Mouse (Mus musculus): ENCODE measurements around the gene Paxx. TPM values are rescaled to one million over a fixed set of nuclear protein-coding genes. Genes with fewer than 3 reads are reported as not detected.

Paxx gene
- 22.4 and 26.2 TPM in 2 replicates for polyA plus RNA-seq (2012; ENCODE audit: insufficient read depth, insufficient read length, missing spikeins)

DNA sequence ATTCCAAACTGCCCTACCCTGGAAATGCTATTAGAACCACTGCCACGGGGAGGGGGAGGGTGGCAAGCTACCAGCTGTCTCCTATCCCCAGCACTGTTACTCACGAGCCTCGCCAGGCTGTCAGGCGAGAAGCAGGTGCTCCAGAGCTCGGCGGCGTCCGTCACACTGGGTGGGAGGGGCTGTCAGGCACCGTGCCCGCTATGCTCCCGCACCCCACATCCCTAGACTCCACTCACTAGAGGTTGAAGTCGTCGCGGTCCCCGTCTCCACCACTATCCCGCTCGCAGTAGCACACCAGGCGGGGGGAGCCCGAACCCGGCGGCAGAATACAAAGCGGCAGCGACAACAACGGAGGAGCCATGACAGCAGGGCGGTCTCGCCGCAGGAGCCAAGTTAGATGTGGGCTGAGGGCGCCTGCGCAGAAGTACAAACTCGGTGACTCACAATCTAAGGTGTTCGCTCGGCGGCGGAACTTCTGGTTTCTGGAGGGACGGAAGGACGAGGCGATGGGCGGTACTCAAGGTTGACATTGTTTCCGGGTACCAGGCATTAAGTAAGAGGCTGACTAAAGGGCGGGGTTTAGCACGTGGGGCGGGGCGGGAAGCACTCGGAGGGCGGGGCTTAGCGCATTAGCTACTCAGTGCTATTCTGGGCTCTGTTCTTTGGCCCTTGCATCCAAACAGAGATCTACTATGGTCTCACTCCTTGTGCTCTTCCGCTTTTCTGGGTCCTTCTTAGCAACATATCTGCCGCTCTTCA is at the start of gene Paxx:
TSS of gene Paxx (minus strand) at position 544 of the 759 bp plus-strand sequence.
- TF ChIP-seq CTCF (IDR thresholded peaks at IDR 0.05; ENCODE audit: low read depth, low read length) (no peak), POLR2A (IDR thresholded peaks at IDR 0.05; ENCODE audit: borderline replicate concordance, low read depth, low read length) (no peak)
- peak within 1 kb of the TSS; percentile 77 for H3K27ac ChIP-seq (ENCODE audit: insufficient read depth, low read depth, low read length)
- peak within 1 kb of the TSS; percentile 87 for H3K4me3 ChIP-seq (ENCODE audit: insufficient read depth, low read length)
- H3K4me1 ChIP-seq (ENCODE audit: control insufficient read depth, insufficient read depth, low read length) = peaks cover 16% of the 10 kb centered on the region

DNA sequence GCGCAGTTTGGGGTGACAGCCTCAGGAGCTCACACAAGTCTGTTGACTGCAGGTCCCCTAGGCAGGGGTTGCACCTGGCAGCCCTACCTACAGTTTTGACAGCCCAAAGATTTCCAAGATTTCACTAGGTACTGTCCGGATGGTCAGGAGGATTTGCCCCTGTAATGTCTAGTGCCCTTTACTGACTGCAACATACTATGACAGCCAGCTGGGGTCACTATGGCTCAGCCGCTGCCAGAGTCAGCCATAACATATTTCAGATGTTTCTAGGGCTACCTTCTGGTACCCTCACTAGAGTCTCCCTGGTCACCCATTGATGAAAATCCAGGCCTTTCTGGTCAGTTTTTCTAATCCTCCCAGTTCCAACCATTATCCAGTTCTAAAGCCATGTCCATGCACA is 49.0 kb upstream of the Paxx start:
- TF ChIP-seq CTCF (IDR thresholded peaks at IDR 0.05; ENCODE audit: low read depth, low read length) (no peak), POLR2A (IDR thresholded peaks at IDR 0.05; ENCODE audit: borderline replicate concordance, low read depth, low read length) (no peak)
- Histone ChIP-seq H3K4me3 (ENCODE audit: insufficient read depth, low read length) (no peak overlapping the region), H3K27ac (ENCODE audit: insufficient read depth, low read depth, low read length) (no peak overlapping the region)

DNA sequence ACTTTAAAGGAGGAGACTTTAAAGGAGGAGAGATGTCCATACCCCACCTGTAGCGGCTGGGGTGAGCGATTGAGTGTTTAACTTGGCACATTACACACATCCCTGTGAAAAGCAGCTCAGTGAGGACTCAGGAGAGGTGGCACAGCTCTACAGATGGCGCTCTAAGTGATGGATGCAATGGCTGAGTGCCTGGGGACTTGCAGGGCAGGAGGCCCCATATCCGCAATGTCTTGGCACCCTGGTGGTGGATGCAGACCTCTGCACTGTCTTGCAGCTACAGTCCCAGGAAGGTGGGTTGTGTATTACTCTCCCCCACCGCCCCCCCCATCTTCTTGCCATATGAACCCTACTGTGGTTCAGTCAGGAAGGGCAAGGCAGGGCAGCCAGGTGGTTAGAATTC is 46.1 kb upstream of the Paxx start:
- Histone ChIP-seq H3K4me1 (ENCODE audit: control insufficient read depth, insufficient read depth, low read length) (peaks cover 7% of the 10 kb centered on the region), H3K4me3 (ENCODE audit: insufficient read depth, low read length) (no peak overlapping the region), H3K27ac (ENCODE audit: insufficient read depth, low read depth, low read length) (no peak overlapping the region)
- TF ChIP-seq POLR2A (IDR thresholded peaks at IDR 0.05; ENCODE audit: borderline replicate concordance, low read depth, low read length) = no peak
- no peak for TF ChIP-seq CTCF (IDR thresholded peaks at IDR 0.05; ENCODE audit: low read depth, low read length)

More for the DNA sequence above, 49.0 kb upstream of the Paxx start:
- no peaks in the 10 kb centered on the region for H3K4me1 ChIP-seq (ENCODE audit: control insufficient read depth, insufficient read depth, low read length)

DNA sequence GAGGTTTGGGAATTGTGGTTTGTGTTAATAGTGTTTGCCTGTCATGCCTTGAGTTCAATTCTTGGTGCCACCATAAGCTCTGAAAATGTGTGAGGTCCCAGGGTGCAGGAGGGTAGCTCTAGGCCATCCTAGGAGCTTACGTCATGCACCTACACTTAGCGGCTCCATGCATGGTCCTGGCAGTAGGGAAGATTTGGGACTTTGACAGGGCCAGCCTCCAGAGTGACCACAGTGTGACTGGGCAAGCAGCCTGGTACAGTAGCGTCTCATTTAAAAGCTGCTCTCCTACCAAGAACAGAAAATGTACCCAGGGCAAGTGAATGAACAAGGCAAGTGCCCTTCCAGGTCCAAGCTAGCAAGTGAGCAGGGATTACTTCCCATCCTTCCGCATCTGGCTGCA is 45.0 kb upstream of the Paxx start:
- Histone ChIP-seq H3K27ac (ENCODE audit: insufficient read depth, low read depth, low read length) (no peak overlapping the region), H3K4me3 (ENCODE audit: insufficient read depth, low read length) (no peak overlapping the region), H3K4me1 (ENCODE audit: control insufficient read depth, insufficient read depth, low read length) (peaks cover 10% of the 10 kb centered on the region)
- no peak for TF ChIP-seq CTCF (IDR thresholded peaks at IDR 0.05; ENCODE audit: low read depth, low read length)
- TF ChIP-seq POLR2A (IDR thresholded peaks at IDR 0.05; ENCODE audit: borderline replicate concordance, low read depth, low read length) = no peak

DNA sequence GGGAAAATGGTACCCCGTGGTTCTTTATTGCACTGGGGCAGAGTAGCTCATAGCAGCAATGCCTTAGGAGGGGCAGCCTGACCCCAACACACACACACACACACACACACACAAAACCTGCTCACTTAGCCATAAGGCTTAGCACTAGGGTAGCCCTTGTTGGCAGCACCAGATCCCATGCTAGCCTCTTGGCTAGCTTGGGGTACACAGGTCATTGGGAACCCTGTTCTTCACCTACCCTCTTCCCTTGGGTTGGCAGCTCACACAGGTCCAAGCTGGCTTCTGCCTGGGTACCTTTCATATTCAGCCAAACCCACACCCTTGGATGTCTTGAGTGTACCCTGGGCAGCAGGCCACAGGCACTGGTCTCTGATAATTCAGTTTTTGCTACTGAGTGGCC is 44.1 kb upstream of the Paxx start:
- H3K4me1 ChIP-seq (ENCODE audit: control insufficient read depth, insufficient read depth, low read length) = peaks cover 13% of the 10 kb centered on the region
- no peak for TF ChIP-seq POLR2A (IDR thresholded peaks at IDR 0.05; ENCODE audit: borderline replicate concordance, low read depth, low read length)
- no peak for TF ChIP-seq CTCF (IDR thresholded peaks at IDR 0.05; ENCODE audit: low read depth, low read length)
- no peak overlapping the region for H3K4me3 ChIP-seq (ENCODE audit: insufficient read depth, low read length)
- H3K27ac ChIP-seq (ENCODE audit: insufficient read depth, low read depth, low read length) = no peak overlapping the region

DNA sequence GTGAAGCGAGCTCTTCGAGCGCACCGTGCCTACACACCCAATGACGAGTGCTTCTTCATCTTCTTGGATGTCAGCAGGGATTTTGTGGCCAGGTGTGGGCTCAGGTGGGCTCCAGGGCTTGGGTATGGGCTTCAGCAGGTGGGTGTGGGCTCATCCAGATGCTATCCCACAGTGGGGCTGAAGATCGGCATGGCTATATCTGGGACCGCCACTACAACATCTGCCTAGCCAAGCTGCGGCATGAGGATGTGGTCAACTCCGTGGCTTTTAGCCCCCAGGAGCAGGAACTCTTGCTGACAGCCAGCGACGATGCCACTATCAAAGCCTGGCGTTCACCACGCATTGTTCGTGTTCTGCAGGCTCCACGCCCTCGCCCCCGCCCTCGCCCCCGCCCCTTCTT is 43.6 kb upstream of the Paxx start:
- Histone ChIP-seq H3K4me3 (ENCODE audit: insufficient read depth, low read length) (no peak overlapping the region), H3K27ac (ENCODE audit: insufficient read depth, low read depth, low read length) (no peak overlapping the region), H3K4me1 (ENCODE audit: control insufficient read depth, insufficient read depth, low read length) (peaks cover 14% of the 10 kb centered on the region)
- TF ChIP-seq POLR2A (IDR thresholded peaks at IDR 0.05; ENCODE audit: borderline replicate concordance, low read depth, low read length) (no peak), CTCF (IDR thresholded peaks at IDR 0.05; ENCODE audit: low read depth, low read length) (no peak)

DNA sequence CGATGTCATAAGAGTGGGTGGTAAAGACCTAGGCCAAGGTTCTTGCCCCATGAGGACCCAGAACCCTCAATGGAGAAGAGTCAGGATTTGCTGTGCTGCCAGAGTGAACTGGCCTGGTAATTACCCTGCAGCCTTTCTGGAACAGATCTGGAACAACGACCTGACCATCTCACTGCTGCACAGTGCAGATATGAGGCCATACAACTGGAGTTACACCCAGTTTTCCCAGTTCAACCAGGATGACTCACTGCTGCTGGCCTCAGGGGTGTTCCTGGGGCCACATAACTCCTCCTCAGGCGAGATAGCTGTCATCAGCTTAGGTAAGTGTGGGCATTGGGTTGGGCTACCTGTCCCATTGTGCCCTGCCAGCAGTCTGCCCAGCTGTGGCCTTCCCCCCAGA is 41.8 kb upstream of the Paxx start:
- no peak overlapping the region for H3K4me3 ChIP-seq (ENCODE audit: insufficient read depth, low read length)
- no peak for TF ChIP-seq POLR2A (IDR thresholded peaks at IDR 0.05; ENCODE audit: borderline replicate concordance, low read depth, low read length)
- no peak for TF ChIP-seq CTCF (IDR thresholded peaks at IDR 0.05; ENCODE audit: low read depth, low read length)
- peaks cover 23% of the 10 kb centered on the region for H3K4me1 ChIP-seq (ENCODE audit: control insufficient read depth, insufficient read depth, low read length)
- no peak overlapping the region for H3K27ac ChIP-seq (ENCODE audit: insufficient read depth, low read depth, low read length)

DNA sequence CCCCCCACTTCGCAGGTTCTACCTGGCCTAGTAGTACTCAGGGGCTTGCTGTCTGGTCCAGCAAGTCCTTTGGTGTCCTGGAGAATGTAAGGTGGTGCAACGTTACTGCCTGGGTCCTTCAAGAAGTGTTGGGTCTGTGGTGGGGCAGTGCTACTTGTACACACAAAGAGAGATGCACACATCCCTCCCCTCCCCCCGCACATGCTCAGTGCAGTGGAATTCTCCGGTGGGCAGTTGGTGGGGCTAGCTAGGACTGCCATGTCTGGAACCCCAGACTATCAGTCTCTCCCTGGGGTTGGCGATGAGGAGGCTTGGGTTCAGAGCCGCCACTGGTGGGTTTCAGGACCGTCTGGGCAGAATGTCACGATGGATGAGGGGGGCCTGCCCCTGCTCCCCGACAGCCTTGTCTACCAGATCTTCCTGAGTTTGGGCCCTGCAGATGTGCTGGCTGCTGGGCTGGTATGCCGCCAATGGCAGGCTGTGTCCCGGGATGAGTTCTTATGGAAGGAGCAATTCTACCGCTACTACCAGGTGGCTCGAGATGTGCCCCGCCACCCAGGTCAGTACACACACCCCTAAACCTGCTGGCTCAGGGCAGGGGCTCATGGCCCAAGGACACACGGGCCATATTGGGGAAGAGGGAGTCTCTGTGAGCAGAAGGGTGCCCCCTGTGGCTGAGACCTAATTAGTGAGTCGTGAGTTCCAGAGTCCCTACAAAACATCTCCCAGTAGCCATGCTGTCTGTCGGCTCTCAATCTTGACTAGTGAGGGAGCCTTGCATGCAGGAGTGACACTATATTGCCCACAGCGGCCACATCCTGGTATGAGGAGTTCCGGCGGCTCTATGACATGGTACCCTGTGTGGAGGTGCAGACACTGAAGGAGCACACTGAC is 40.9 kb upstream of the Paxx start, which contains the start of gene C8g:
TSS of gene C8g (minus strand) at position 127 of the 894 bp plus-strand sequence.
- TF ChIP-seq CTCF (IDR thresholded peaks at IDR 0.05; ENCODE audit: low read depth, low read length) = no peak
- H3K4me3 ChIP-seq (ENCODE audit: insufficient read depth, low read length) = peak within 1 kb of the TSS; percentile 94
- peak within 1 kb of the TSS; percentile 59 for H3K27ac ChIP-seq (ENCODE audit: insufficient read depth, low read depth, low read length)
- peaks cover 32% of the 10 kb centered on the region for H3K4me1 ChIP-seq (ENCODE audit: control insufficient read depth, insufficient read depth, low read length)

DNA sequence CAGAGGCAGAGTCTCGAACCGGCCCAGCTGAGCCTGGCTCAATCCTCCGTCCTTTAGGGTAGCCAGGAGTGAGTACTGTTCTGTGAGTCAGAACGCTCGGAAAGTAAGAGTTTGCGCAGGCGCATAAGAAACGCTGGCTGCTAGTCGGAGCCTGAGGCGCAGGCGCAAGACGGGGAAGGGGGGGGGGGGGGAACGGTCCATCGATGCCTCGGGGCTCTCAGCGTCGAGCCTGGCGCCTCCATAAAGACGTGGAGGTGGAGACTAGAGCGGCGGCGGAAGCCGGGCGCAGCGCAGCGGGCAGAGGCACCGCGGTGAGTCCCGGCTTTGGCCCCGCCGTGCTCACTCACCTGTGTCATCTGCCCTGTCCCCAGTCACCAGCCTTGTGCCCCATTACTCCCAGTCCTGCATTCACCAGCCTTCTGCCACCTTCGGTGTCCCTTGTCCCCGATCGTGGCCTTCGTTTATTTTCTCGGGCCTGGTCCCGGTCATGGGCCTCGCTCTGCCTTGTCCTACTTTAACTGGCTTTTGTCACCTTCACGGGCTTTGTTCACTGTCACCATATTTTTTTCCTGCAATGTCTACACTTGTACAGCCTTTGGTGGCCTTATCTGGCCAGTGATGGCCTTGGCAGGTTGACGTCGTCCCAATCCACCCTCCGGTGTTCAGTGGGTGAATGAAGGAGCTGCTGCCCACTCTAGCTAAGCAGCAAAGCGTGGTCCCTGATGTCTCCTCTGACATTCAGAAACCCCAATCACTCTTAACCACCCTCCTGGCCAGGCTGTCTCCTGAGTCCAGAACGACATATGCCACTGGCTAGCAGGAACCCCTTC is 39.9 kb upstream of the Paxx start, which contains the start of gene Fbxw5:
TSS of gene Fbxw5 (plus strand) at position 175 of the 830 bp plus-strand sequence.
- peaks cover 34% of the 10 kb centered on the region for H3K4me1 ChIP-seq (ENCODE audit: control insufficient read depth, insufficient read depth, low read length)
- TF ChIP-seq POLR2A (IDR thresholded peaks at IDR 0.05; ENCODE audit: borderline replicate concordance, low read depth, low read length) (no peak), CTCF (IDR thresholded peaks at IDR 0.05; ENCODE audit: low read depth, low read length) (no peak)
- peak within 1 kb of the TSS; percentile 59 for H3K27ac ChIP-seq (ENCODE audit: insufficient read depth, low read depth, low read length)
- peak within 1 kb of the TSS; percentile 94 for H3K4me3 ChIP-seq (ENCODE audit: insufficient read depth, low read length)

Data from bone marrow macrophage, adult 2 months (primary cell).